Mouse (Mus musculus) embryonic fibroblast, embryonic 13.5 days (primary cell): ENCODE measurements around the gene Slc45a3.

Experiments used
- CTCF ChIP-seq: IDR thresholded peaks from 2 replicates; pipeline ENCODE4 v1.5.1; 2011; ENCODE audit warnings: mild to moderate bottlenecking, control low read depth, low read length, moderate library complexity, borderline replicate concordance; ENCODE audit not compliant: insufficient read depth
- POLR2A ChIP-seq: IDR thresholded peaks from 2 replicates; pipeline ENCODE4 v1.6.1; 2011; ENCODE audit warnings: low read depth, mild to moderate bottlenecking, control low read depth, low read length, moderate library complexity

- TF ChIP-seq CTCF (no peak), POLR2A (no peak)
Measured at GRCm38 (mm10) chr1:132019876-132020275, 57.1 kb downstream of the Slc45a3 start.
